Mouse (Mus musculus): ENCODE results near the gene Ints3. TPM values are rescaled to one million over a fixed set of nuclear protein-coding genes. Genes with fewer than 3 reads are reported as not detected.

The Ints3 gene
- polyA plus RNA-seq, 1 experiment, result 21.1 TPM

DNA sequence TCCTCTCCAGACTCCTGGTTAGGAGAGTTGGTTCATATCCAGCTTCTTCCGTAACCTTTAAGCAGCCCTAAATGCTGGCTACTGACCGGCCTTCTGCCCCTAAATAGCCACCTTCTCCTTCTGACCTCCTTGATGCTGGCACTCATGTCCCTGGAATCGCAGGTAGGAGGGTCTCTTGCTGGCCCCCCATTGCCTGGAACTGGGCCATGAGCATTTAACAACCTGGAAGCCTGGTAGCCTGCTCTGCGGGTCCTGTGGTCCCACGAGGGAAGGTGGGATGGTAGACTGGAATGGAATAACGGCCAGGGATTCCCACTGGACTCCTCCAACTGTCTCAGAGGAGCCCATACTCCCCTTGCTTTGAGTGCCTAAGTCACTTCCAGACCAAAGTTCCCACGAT, 61.6 kb downstream of the Ints3 start:
- no peak for TF ChIP-seq POLR2A (IDR thresholded peaks at IDR 0.05; ENCODE audit: low read depth, low read length)
- no peak for TF ChIP-seq CTCF (IDR thresholded peaks at IDR 0.05; ENCODE audit: extremely low read depth, insufficient read depth, insufficient read length, insufficient replicate concordance)
- DNase-seq (ENCODE audit: low read depth in 1 of 2, low spot score in 2 of 2), result no peak
- Histone ChIP-seq H3K4me1 (ENCODE audit: control insufficient read depth, insufficient read depth, insufficient read length) (no peaks in the 10 kb centered on the region), H3K36me3 (ENCODE audit: control insufficient read depth, insufficient read depth, low read length) (no peaks in the 10 kb centered on the region), H3K4me3 (ENCODE audit: extremely low read depth, insufficient read depth, insufficient read length) (no peak overlapping the region), H3K27me3 (ENCODE audit: control insufficient read depth, insufficient read depth, low read length) (no peaks in the 10 kb centered on the region), H3K27ac (ENCODE audit: insufficient read depth, low read length) (no peak overlapping the region)
- WGBS, result 78% methylated on average over 7 of the region's 7 CpGs

DNA sequence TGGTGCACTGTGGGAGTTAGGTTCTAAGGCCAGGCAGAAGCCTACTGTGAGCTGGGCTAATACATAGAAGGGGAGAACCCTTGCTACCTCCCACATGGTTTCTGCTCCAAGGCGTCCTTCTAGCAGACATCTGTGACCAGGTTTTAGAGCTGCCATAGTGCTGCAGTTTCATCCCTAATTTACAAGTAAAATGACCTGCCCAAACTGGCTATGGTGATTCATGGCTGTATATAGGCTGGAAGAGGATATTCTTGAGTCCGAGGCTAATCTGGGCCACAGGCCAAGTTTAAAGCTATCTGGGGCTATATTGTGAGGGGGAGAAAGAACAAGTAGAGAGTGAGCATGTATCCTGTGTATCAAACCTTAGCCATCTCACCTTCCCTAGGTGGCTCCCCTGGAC, 64.4 kb downstream of the Ints3 start:
- WGBS, result 72% methylated on average over 2 of the region's 2 CpGs
- no peak overlapping the region for H3K27ac ChIP-seq (ENCODE audit: insufficient read depth, low read length)
- TF ChIP-seq CTCF (IDR thresholded peaks at IDR 0.05; ENCODE audit: extremely low read depth, insufficient read depth, insufficient read length, insufficient replicate concordance) (no peak), POLR2A (IDR thresholded peaks at IDR 0.05; ENCODE audit: low read depth, low read length) (no peak)
- H3K27me3 ChIP-seq (ENCODE audit: control insufficient read depth, insufficient read depth, low read length), result no peaks in the 10 kb centered on the region
- no peaks in the 10 kb centered on the region for H3K4me1 ChIP-seq (ENCODE audit: control insufficient read depth, insufficient read depth, insufficient read length)
- H3K4me3 ChIP-seq (ENCODE audit: extremely low read depth, insufficient read depth, insufficient read length), result no peak overlapping the region
- no peak for DNase-seq (ENCODE audit: low read depth in 1 of 2, low spot score in 2 of 2)
- no peaks in the 10 kb centered on the region for H3K36me3 ChIP-seq (ENCODE audit: control insufficient read depth, insufficient read depth, low read length)

DNA sequence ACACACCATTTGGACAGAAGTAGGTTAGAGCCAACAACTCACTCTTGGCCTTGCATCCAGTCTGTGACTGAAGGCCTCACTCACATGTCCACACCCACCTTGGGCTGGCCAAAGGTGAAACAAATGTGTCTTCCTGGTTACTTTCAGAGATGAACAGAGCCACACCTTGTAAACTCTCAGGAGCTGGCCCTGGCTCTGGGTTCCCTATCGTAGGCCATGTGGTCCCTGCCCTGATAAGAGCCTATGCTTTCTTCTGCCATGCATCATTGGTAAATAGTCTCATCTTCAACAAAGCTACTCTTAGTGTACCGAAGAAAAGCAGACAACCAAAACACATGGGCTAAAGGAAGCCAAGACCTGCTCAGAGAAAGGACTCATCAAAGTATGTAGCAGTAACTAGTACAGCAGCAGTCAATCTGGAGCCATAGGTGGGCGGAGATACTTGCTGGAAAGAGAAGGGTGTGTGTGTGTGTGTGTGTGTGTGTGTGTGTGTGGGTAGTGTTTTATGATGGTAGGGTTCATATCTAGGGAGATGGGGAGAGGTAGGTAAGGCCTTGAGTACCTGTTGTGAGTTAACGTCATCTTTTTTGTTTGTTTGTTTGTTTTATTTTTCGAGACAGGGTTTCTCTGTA, 66.3 kb downstream of the Ints3 start:
- DNase-seq (ENCODE audit: low read depth in 1 of 2, low spot score in 2 of 2), result no peak
- 82% methylated on average over 5 of the region's 5 CpGs for WGBS
- Histone ChIP-seq H3K36me3 (ENCODE audit: control insufficient read depth, insufficient read depth, low read length) (no peaks in the 10 kb centered on the region), H3K27me3 (ENCODE audit: control insufficient read depth, insufficient read depth, low read length) (no peaks in the 10 kb centered on the region), H3K4me1 (ENCODE audit: control insufficient read depth, insufficient read depth, insufficient read length) (no peaks in the 10 kb centered on the region; the same call in 1 of the 2 replicates), H3K27ac (ENCODE audit: insufficient read depth, low read length) (no peak overlapping the region), H3K4me3 (ENCODE audit: extremely low read depth, insufficient read depth, insufficient read length) (no peak overlapping the region)
- TF ChIP-seq CTCF (IDR thresholded peaks at IDR 0.05; ENCODE audit: extremely low read depth, insufficient read depth, insufficient read length, insufficient replicate concordance), result no peak
- no peak for TF ChIP-seq POLR2A (IDR thresholded peaks at IDR 0.05; ENCODE audit: low read depth, low read length)

DNA sequence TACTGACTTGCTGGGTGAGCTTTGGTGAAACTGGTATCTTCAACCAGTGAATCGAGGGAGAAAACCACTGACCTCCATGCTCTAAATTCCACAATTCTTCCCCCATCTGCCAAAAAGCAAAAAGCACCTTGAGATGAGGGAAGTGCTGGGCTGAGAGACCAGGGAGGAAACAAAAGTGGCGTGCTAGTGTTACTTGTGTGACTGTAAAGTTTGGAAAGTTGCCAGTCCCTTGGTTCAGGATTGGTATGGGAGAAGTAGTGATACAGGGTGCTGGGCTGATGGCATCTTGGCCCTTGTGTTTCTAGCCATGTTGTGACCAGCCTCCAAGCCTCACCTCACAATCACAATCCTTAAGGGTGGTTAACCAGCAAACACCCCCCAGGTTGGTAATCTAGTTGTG, 71.1 kb downstream of the Ints3 start:
- TF ChIP-seq CTCF (IDR thresholded peaks at IDR 0.05; ENCODE audit: extremely low read depth, insufficient read depth, insufficient read length, insufficient replicate concordance), result no peak
- TF ChIP-seq POLR2A (IDR thresholded peaks at IDR 0.05; ENCODE audit: low read depth, low read length), result no peak
- no peak overlapping the region for H3K27ac ChIP-seq (ENCODE audit: insufficient read depth, low read length)
- H3K4me1 ChIP-seq (ENCODE audit: control insufficient read depth, insufficient read depth, insufficient read length), result no peaks in the 10 kb centered on the region; the same call in 1 of the 2 replicates
- WGBS, result 61% methylated on average over 2 of the region's 2 CpGs
- DNase-seq (ENCODE audit: low read depth in 1 of 2, low spot score in 2 of 2), result no peak
- no peak overlapping the region for H3K4me3 ChIP-seq (ENCODE audit: extremely low read depth, insufficient read depth, insufficient read length)
- no peaks in the 10 kb centered on the region for H3K27me3 ChIP-seq (ENCODE audit: control insufficient read depth, insufficient read depth, low read length)
- peaks cover 6% of the 10 kb centered on the region for H3K36me3 ChIP-seq (ENCODE audit: control insufficient read depth, insufficient read depth, low read length)

DNA sequence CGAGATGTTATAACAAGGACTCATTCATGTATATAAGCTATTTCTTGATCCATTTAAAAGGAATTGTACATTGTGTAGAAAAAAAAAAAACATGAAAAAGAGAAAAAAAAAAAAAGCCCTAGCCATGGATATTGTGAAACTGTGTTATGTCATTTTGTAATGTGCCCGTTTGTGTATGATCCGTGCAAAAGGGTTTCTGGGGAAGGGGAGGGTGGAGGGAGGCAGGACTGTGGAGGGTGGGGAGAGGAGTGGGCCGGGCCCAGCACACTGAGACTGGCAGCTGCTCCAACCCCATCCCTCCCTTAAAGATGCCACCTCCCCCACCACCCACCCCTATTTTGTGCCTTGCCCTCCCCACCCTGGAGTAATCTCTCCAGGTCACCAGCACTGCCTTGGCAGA, 71.9 kb downstream of the Ints3 start:
- Histone ChIP-seq H3K4me3 (ENCODE audit: extremely low read depth, insufficient read depth, insufficient read length) (no peak overlapping the region), H3K27ac (ENCODE audit: insufficient read depth, low read length) (no peak overlapping the region), H3K27me3 (ENCODE audit: control insufficient read depth, insufficient read depth, low read length) (no peaks in the 10 kb centered on the region), H3K4me1 (ENCODE audit: control insufficient read depth, insufficient read depth, insufficient read length) (no peaks in the 10 kb centered on the region; the same call in 1 of the 2 replicates), H3K36me3 (ENCODE audit: control insufficient read depth, insufficient read depth, low read length) (peaks cover 6% of the 10 kb centered on the region)
- 79% methylated on average over 4 of the region's 4 CpGs for WGBS
- TF ChIP-seq CTCF (IDR thresholded peaks at IDR 0.05; ENCODE audit: extremely low read depth, insufficient read depth, insufficient read length, insufficient replicate concordance) (no peak), POLR2A (IDR thresholded peaks at IDR 0.05; ENCODE audit: low read depth, low read length) (no peak)
- no peak for DNase-seq (ENCODE audit: low read depth in 1 of 2, low spot score in 2 of 2)

DNA sequence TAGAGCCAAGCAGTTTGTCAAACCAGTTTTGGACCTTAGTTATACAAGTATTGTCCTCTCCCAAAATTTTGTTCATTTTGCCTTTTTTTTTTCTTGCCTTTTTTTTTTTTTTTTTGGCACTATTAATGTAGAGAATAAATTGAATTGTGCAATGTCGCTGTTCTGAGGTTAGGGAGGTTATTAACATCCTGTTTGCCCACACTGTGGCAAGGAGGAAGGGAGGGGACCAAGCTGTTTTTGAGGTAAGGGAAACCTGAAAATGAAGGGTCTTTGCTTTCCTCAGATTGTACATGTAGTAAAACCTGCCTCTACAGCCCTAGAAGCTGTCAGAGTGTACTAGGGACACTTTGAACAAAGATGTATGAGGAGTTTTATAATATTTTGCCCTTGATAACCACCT, 74.2 kb downstream of the Ints3 start:
- Histone ChIP-seq H3K4me1 (ENCODE audit: control insufficient read depth, insufficient read depth, insufficient read length) (no peaks in the 10 kb centered on the region; the same call in 1 of the 2 replicates), H3K4me3 (ENCODE audit: extremely low read depth, insufficient read depth, insufficient read length) (no peak overlapping the region), H3K36me3 (ENCODE audit: control insufficient read depth, insufficient read depth, low read length) (peaks cover 22% of the 10 kb centered on the region), H3K27me3 (ENCODE audit: control insufficient read depth, insufficient read depth, low read length) (no peaks in the 10 kb centered on the region), H3K27ac (ENCODE audit: insufficient read depth, low read length) (no peak overlapping the region)
- no peak for TF ChIP-seq POLR2A (IDR thresholded peaks at IDR 0.05; ENCODE audit: low read depth, low read length)
- TF ChIP-seq CTCF (IDR thresholded peaks at IDR 0.05; ENCODE audit: extremely low read depth, insufficient read depth, insufficient read length, insufficient replicate concordance), result no peak
- no peak for DNase-seq (ENCODE audit: low read depth in 1 of 2, low spot score in 2 of 2)
- 23% methylated on average over 1 of the region's 1 CpGs for WGBS

DNA sequence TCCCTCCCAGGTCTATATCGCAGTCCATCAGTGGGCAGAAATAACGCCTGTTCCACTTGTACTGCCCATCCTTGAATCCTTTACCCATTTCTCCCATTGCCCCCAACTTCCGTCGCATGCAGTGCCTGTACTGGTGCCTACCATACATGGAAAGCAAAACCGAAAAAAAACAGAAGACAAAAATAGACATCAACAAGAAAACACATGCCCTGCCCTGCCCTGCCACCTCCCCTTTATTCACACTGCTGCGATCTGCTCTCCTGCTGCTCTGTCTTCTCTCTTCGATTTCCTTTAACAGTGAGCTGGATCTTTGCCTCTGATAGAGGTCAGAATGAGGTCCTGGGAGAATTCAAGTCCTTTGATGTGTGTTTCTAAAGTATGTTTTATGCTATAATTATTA, 75.5 kb downstream of the Ints3 start:
- no peak for DNase-seq (ENCODE audit: low read depth in 1 of 2, low spot score in 2 of 2)
- 82% methylated on average over 7 of the region's 7 CpGs for WGBS
- H3K4me3 ChIP-seq (ENCODE audit: extremely low read depth, insufficient read depth, insufficient read length), result no peak overlapping the region
- H3K36me3 ChIP-seq (ENCODE audit: control insufficient read depth, insufficient read depth, low read length), result peaks cover 29% of the 10 kb centered on the region
- no peaks in the 10 kb centered on the region for H3K27me3 ChIP-seq (ENCODE audit: control insufficient read depth, insufficient read depth, low read length)
- H3K4me1 ChIP-seq (ENCODE audit: control insufficient read depth, insufficient read depth, insufficient read length), result no peaks in the 10 kb centered on the region; the same call in 1 of the 2 replicates
- H3K27ac ChIP-seq (ENCODE audit: insufficient read depth, low read length), result no peak overlapping the region
- no peak for TF ChIP-seq CTCF (IDR thresholded peaks at IDR 0.05; ENCODE audit: extremely low read depth, insufficient read depth, insufficient read length, insufficient replicate concordance)
- no peak for TF ChIP-seq POLR2A (IDR thresholded peaks at IDR 0.05; ENCODE audit: low read depth, low read length)

Data from spleen, adult 2 months (tissue).